Mouse (Mus musculus) hindbrain, embryonic 15.5 days (tissue): Measurements from ENCODE around the gene Cd209g. TPM values are rescaled to one million over a fixed set of nuclear protein-coding genes. Genes with fewer than 3 reads are reported as not detected.
"Not testable (repeated sequence)": the region's sequence is repeated elsewhere in the genome, so short reads cannot be mapped to it uniquely, and the experiment has no call there.

Experiments used
- ATAC-seq: fragments of 200-750 bp; cut with Nextera tagmentation; 2 replicates; pipeline ENCODE4 v1.8.0; 2017; ENCODE audit warnings: low read depth, moderate number of reproducible peaks, moderate TSS enrichment; ENCODE audit not compliant: low FRiP score
- H3K27ac ChIP-seq: fragments of 300-500 bp; sonication (generic); replicated peaks from 2 replicates; pipeline ENCODE4 v1.5.1; 2015; ENCODE audit warnings: mild to moderate bottlenecking, inconsistent platforms
- H3K27me3 ChIP-seq: fragments of 300-500 bp; sonication (generic); 2 replicates; pipeline ENCODE4 v1.6.1; 2015; ENCODE audit warnings: control low read depth, inconsistent platforms
- H3K36me3 ChIP-seq: fragments of 300-500 bp; sonication (generic); 2 replicates; pipeline ENCODE4 v1.6.1; 2015; ENCODE audit warnings: control low read depth, inconsistent platforms
- H3K4me1 ChIP-seq: fragments of 300-500 bp; sonication (generic); replicated peaks from 2 replicates; pipeline ENCODE4 v1.6.1; 2015; ENCODE audit warnings: control low read depth, inconsistent platforms
- H3K4me2 ChIP-seq: fragments of 300-500 bp; sonication (generic); 2 replicates; pipeline ENCODE4 v1.6.1; 2015; ENCODE audit warnings: moderate library complexity, mild to moderate bottlenecking, inconsistent platforms
- H3K4me3 ChIP-seq: fragments of 300-500 bp; sonication (generic); 2 replicates; pipeline ENCODE4 v1.5.1; 2015; ENCODE audit warnings: mild to moderate bottlenecking, inconsistent platforms
- H3K9ac ChIP-seq: fragments of 300-500 bp; sonication (generic); 2 replicates; pipeline ENCODE4 v1.6.1; 2015; ENCODE audit warnings: inconsistent platforms
- H3K9me3 ChIP-seq: fragments of 300-500 bp; sonication (generic); 2 replicates; pipeline ENCODE4 v1.6.1; 2016; ENCODE audit warnings: control low read depth, inconsistent platforms
- WGBS: fragments of 180-500 bp; shearing (Covaris S2); methylation state at CpG from one replicate; pipeline ENCODE4 v1.1.7; 2015; 5-methylcytosine and 5-hydroxymethylcytosine counted together
- polyA plus RNA-seq: library from polyadenylated mRNA; unstranded; fragments of >200 nt; fragmentation: Nextera tagmentation; extraction: Ambion mirVana; gene quantifications from 2 replicates; pipeline ENCODE4 v1.2.1, GENCODE M21; 2015

Gene Cd209g
- polyA plus RNA-seq, result not detected in 2 replicates

DNA sequence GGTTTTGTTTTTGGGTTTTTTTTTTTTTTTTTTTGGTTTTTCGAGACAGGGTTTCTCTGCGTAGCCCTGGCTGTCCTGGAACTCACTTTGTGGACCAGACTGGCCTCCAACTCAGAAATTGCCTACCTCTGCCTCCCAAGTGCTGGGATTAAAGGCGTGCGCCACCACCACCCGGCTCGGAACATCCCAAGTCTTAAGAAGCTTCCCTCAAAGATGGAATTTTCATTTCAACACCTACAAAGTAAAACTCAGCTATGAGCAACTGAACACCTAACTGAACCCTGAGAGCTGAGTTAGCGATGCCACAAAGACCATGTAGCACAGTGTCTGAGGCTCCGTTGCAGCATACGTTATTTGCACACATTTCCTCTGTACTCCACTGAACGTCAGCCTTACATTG is at the start of gene Cd209g:
TSS of gene Cd209g (plus strand) at position 301 of the 400 bp plus-strand sequence.
- Histone ChIP-seq H3K36me3 (no peaks in the 10 kb centered on the region), H3K9me3 (no peaks in the 10 kb centered on the region), H3K4me1 (no peaks in the 10 kb centered on the region), H3K9ac (no peak within 1 kb of the TSS), H3K27me3 (no peaks in the 10 kb centered on the region), H3K4me2 (no peak within 1 kb of the TSS), H3K4me3 (no peak within 1 kb of the TSS), H3K27ac (no peak within 1 kb of the TSS)
- 92% methylated on average over 10 of the region's 10 CpGs for WGBS
- no peak for ATAC-seq

- not testable (repeated sequence) for H3K27me3 ChIP-seq, H3K9ac ChIP-seq, H3K4me3 ChIP-seq, H3K27ac ChIP-seq, H3K36me3 ChIP-seq, ATAC-seq, H3K4me1 ChIP-seq, H3K9me3 ChIP-seq, H3K4me2 ChIP-seq
- WGBS, result 36% methylated on average over 32 of the region's 33 CpGs
Measured at GRCm38 (mm10) chr8:4087180-4087722, 46.6 kb upstream of the Cd209g start.

- not testable (repeated sequence) for ATAC-seq, H3K27ac ChIP-seq, H3K4me3 ChIP-seq, H3K4me2 ChIP-seq, H3K4me1 ChIP-seq, H3K36me3 ChIP-seq, H3K27me3 ChIP-seq, H3K9me3 ChIP-seq, H3K9ac ChIP-seq
- WGBS, result 90% methylated on average over 3 of the region's 3 CpGs
Measured at GRCm38 (mm10) chr8:4088514-4088913, 45.4 kb upstream of the Cd209g start.

DNA sequence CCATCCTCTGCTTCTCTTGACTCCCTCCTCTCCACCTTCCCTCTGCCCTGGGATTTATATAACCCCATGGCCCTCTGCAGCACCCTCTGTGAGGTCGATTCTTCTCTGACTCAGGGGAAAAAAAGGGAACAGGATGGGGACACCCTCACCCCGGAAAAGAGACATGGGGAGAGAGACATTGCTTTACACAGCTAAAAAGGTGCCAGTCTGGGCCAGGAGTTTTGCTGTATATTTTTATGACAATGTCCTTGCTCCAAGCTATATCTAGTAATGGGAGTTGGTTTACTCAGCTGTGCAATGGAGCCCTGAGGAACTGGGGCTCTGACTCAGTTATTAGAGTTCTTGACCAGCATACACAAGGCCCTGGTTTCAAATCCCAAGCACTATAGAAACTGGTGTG is 28.2 kb upstream of the Cd209g start, which contains the start of gene Cd209f:
TSS of gene Cd209f (minus strand) at position 101 of the 400 bp plus-strand sequence.
- H3K9me3 ChIP-seq, H3K27me3 ChIP-seq, ATAC-seq, H3K4me2 ChIP-seq, H3K4me1 ChIP-seq, H3K36me3 ChIP-seq, H3K4me3 ChIP-seq, H3K27ac ChIP-seq, H3K9ac ChIP-seq: not testable (repeated sequence)
- WGBS, result 74% methylated on average over 2 of the region's 2 CpGs

DNA sequence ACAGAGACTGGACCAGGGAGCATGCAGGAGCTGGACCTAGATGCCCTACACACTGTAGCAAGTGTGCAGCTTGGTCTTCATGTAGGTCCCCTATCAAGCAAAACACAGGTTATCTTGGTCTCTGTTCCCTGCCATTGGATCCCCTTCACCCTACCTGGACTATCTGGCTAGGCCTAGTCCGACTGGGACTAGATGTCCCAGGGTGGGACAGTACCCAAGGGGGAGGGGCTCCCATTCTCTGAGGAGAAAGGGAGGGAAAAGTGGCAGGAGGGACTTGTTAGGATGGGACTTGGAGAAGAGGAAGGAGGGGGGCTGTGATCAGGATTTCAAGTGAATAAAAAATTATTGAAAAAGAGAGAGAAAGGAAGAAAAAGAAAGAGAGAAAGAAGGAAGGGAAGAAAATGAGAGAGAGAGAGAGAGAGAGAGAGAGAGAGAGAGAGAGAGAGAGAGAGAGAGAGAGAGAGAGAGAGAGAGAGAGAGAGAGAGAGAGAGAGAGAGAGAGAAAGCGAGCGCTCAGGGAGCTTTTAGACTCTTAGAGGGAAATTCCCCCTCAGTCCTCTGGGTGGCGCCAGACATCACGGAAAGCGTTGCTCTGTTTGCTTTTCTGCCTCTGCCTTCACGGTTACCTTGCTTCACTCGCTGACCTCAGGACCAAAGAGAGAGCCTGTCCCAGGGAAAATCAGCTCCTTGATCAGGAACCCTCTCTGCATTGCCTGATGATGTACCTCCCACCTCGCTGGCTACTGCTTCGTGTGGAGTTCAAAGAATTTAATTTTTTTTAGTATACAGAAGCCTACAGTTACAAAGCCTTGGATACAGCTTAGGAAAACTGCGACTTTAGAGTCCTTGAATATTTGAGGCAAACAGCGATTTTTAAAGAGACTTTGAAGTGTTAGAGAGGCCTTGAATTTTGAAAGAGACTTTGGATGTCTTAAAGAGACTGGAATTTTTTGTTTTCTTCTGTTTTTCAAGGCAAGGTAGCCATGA is 6.1 kb downstream of the Cd209g start:
- ATAC-seq, result peak; percentile 62
- Histone ChIP-seq H3K9ac (no peak overlapping the region), H3K4me3 (no peak overlapping the region), H3K36me3 (no peaks in the 10 kb centered on the region), H3K27me3 (0 out of 2 replicates have a peak, but pooled peaks cover 2% of the 10 kb centered on the region), H3K4me1 (no peaks in the 10 kb centered on the region), H3K9me3 (no peaks in the 10 kb centered on the region), H3K27ac (no peak overlapping the region), H3K4me2 (peak overlapping the region; percentile 45)
- WGBS, result 8% methylated on average over 12 of the region's 12 CpGs

- no peak for ATAC-seq
- H3K4me1 ChIP-seq, result no peaks in the 10 kb centered on the region
Measured at GRCm38 (mm10) chr8:4141721-4142120, 7.8 kb downstream of the Cd209g start.

DNA sequence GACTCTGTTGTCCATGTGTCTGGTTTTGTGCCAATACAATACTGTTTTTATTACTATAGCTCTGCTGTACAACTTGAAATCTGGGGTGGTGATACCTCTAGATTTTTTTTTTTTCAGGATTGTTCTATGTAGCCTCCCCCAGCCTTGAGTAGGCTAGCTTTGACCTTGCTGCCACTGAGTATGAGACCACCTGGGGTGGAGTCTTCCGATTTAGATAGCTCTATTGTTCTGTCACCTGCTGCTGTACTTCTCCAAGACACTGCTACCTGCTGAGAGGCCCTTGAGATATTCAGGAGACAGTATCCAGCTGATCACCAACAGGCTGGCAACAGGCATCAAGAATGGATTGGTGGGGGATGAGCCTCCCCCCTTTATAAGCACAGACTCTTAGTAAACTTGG is 13.4 kb downstream of the Cd209g start:
- no peak for ATAC-seq
- Histone ChIP-seq H3K4me1 (no peaks in the 10 kb centered on the region), H3K36me3 (no peaks in the 10 kb centered on the region), H3K4me2 (no peak overlapping the region), H3K27ac (no peak overlapping the region), H3K4me3 (no peak overlapping the region), H3K27me3 (0 out of 2 replicates have a peak, but pooled peaks cover 2% of the 10 kb centered on the region), H3K9ac (no peak overlapping the region), H3K9me3 (0 out of 2 replicates have a peak, but pooled peaks cover 3% of the 10 kb centered on the region)
- WGBS, result 27% methylated on average over 1 of the region's 1 CpGs

More at GRCm38 (mm10) chr8:4141721-4142120, 7.8 kb downstream of the Cd209g start:
- Histone ChIP-seq H3K27ac (no peak overlapping the region), H3K4me3 (no peak overlapping the region), H3K27me3 (0 out of 2 replicates have a peak, but pooled peaks cover 2% of the 10 kb centered on the region), H3K36me3 (no peaks in the 10 kb centered on the region), H3K9ac (no peak overlapping the region), H3K9me3 (no peaks in the 10 kb centered on the region), H3K4me2 (no peak overlapping the region)
- WGBS, result 69% methylated on average over 3 of the region's 3 CpGs

GRCm38 (mm10) chr8:4154878-4155277 is 21.0 kb downstream of the Cd209g start:
- Histone ChIP-seq H3K9me3 (0 out of 2 replicates have a peak, but pooled peaks cover 4% of the 10 kb centered on the region), H3K27me3 (no peaks in the 10 kb centered on the region), H3K4me2 (no peak overlapping the region), H3K27ac (no peak overlapping the region), H3K4me3 (no peak overlapping the region), H3K9ac (no peak overlapping the region), H3K4me1 (no peaks in the 10 kb centered on the region), H3K36me3 (no peaks in the 10 kb centered on the region)
- ATAC-seq, result no peak

GRCm38 (mm10) chr8:4162786-4163185 is 28.9 kb downstream of the Cd209g start:
- Histone ChIP-seq H3K9me3 (no peaks in the 10 kb centered on the region), H3K4me2 (no peak overlapping the region), H3K36me3 (no peaks in the 10 kb centered on the region), H3K27me3 (no peaks in the 10 kb centered on the region), H3K27ac (no peak overlapping the region), H3K4me1 (peaks cover 11% of the 10 kb centered on the region), H3K4me3 (no peak overlapping the region), H3K9ac (no peak overlapping the region)
- ATAC-seq, result no peak
- 65% methylated on average over 4 of the region's 4 CpGs for WGBS

DNA sequence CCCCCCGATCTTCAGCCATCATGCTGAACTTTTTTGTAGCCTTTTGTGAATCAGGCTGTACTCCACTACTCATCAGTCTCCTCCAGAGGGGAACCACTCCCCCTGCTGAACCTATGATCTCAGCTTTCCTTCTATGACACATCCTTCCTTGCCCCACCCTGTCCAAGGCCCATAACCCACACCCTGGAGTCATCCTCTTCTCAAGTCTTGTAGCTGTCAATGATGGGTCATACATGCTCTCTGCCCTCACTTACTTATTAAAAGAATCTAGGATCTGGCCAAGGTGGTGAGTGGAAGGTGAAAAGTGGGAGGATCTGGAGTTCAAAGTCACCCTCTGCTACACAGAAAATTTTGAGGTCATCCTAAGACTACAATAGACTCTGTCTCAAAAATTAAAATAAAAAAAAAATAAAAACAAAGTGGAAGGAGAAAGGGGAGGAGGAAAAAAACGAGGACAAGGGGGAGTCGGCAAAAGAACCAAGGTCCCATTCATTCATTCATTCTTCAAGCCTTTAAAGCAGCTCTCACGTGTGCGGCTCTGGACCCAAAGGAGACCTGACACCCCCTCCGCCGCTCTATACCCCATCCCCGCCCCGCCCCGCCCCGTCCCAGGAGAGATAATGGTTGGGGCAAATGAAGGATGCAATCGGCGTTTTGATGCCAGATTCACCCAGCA is 31.4 kb downstream of the Cd209g start:
- H3K9me3 ChIP-seq, result no peaks in the 10 kb centered on the region
- WGBS, result 6% methylated on average over 13 of the region's 13 CpGs
- H3K27me3 ChIP-seq, result no peaks in the 10 kb centered on the region
- H3K9ac ChIP-seq, result peak overlapping the region; percentile 61
- ATAC-seq, result no peak
- peak overlapping the region; percentile 62 for H3K4me2 ChIP-seq
- H3K4me1 ChIP-seq, result peaks cover 37% of the 10 kb centered on the region
- H3K27ac ChIP-seq, result peak overlapping the region; percentile 86
- H3K36me3 ChIP-seq, result no peaks in the 10 kb centered on the region
- H3K4me3 ChIP-seq, result peak overlapping the region; percentile 49

- H3K27ac ChIP-seq, result peak within 1 kb of the TSS; percentile 86
- peak within 1 kb of the TSS; percentile 91 for H3K9ac ChIP-seq
- peak within 1 kb of the TSS; percentile 72 for H3K4me2 ChIP-seq
- ATAC-seq, result peak; percentile 99
- no peaks in the 10 kb centered on the region for H3K9me3 ChIP-seq
- H3K4me1 ChIP-seq, result peaks cover 41% of the 10 kb centered on the region
- under 1% methylated on average over 48 of the region's 51 CpGs for WGBS
- no peaks in the 10 kb centered on the region for H3K36me3 ChIP-seq
- no peaks in the 10 kb centered on the region for H3K27me3 ChIP-seq
- peak within 1 kb of the TSS; percentile 94 for H3K4me3 ChIP-seq
Measured at GRCm38 (mm10) chr8:4165852-4166751, 32.2 kb downstream of the Cd209g start, which contains the start of gene Evi5l. Gene Evi5l (plus strand): TSS chr8:4166567.
